Mouse (Mus musculus): ENCODE measurements around the gene Pygo2. TPM values are rescaled to one million over a fixed set of nuclear protein-coding genes. Genes with fewer than 3 reads are reported as not detected.
A peak's percentile ranks its signal among the peaks of the same experiment; 100 is the strongest.

Pygo2 gene
- total and polyA plus RNA-seq, 2 experiments from 2014 or later = 43.5 to 72.1 TPM

- WGBS = 26% methylated on average over 2 of the region's 2 CpGs
Observed at GRCm38 (mm10) chr3:89417131-89417530, 12.9 kb upstream of the Pygo2 start.

GRCm38 (mm10) chr3:89417840-89418169 is 12.2 kb upstream of the Pygo2 start:
- H3K9ac ChIP-seq = peak overlapping the region; percentile 40
- WGBS = 1% methylated on average over 20 of the region's 20 CpGs
- DNase-seq = no peak

More at GRCm38 (mm10) chr3:89417131-89417530, 12.9 kb upstream of the Pygo2 start:
- no peaks in the 10 kb centered on the region for H3K9me3 ChIP-seq (ENCODE audit: low read length)
- peak overlapping the region; percentile 83 for H3K4me2 ChIP-seq (ENCODE audit: low read depth)
- no peaks in the 10 kb centered on the region for H3K27me3 ChIP-seq (ENCODE audit: insufficient read depth, low read length)
- ATAC-seq (no peak), DNase-seq (no peak)
- H3K27ac ChIP-seq (ENCODE audit: low read depth, low read length) = no peak overlapping the region
- H3K36me3 ChIP-seq (ENCODE audit: insufficient read depth) = peaks cover 4% of the 10 kb centered on the region; the same call in 1 of the 2 replicates
- H3K9ac ChIP-seq = peak overlapping the region; percentile 40; the same call in 1 of the 2 replicates
- no peak for TF ChIP-seq CTCF (IDR thresholded peaks at IDR 0.05; ENCODE audit: low read depth)
- peaks cover 16% of the 10 kb centered on the region for H3K4me1 ChIP-seq (ENCODE audit: insufficient read depth)
- peak overlapping the region; percentile 67 for H3K4me3 ChIP-seq (ENCODE audit: low read depth, low read length)

GRCm38 (mm10) chr3:89418170-89418860 is 11.7 kb upstream of the Pygo2 start, which contains the start of the genes Cks1b and Shc1:
TSS of gene Cks1b (minus strand) at chr3:89418383.
TSS of gene Shc1 (plus strand) at chr3:89418443.
- peak; percentile 98 for DNase-seq
- peak; percentile 94 for ATAC-seq

More at GRCm38 (mm10) chr3:89417840-89418169, 12.2 kb upstream of the Pygo2 start:
- Histone ChIP-seq H3K9me3 (ENCODE audit: low read length) (no peaks in the 10 kb centered on the region), H3K4me2 (ENCODE audit: low read depth) (peak overlapping the region; percentile 83), H3K4me3 (ENCODE audit: low read depth, low read length) (peak overlapping the region; percentile 67), H3K4me1 (ENCODE audit: insufficient read depth) (peaks cover 16% of the 10 kb centered on the region), H3K27ac (ENCODE audit: low read depth, low read length) (no peak overlapping the region), H3K27me3 (ENCODE audit: insufficient read depth, low read length) (no peaks in the 10 kb centered on the region), H3K36me3 (ENCODE audit: insufficient read depth) (peaks cover 4% of the 10 kb centered on the region; the same call in 1 of the 2 replicates)
- TF ChIP-seq CTCF (IDR thresholded peaks at IDR 0.05; ENCODE audit: low read depth) = no peak
- ATAC-seq = peak; percentile 56

GRCm38 (mm10) chr3:89418861-89419250 is 11.2 kb upstream of the Pygo2 start:
- Histone ChIP-seq H3K9me3 (ENCODE audit: low read length) (no peaks in the 10 kb centered on the region), H3K4me1 (ENCODE audit: insufficient read depth) (peaks cover 16% of the 10 kb centered on the region), H3K9ac (peak overlapping the region; percentile 46), H3K4me2 (ENCODE audit: low read depth) (peak overlapping the region; percentile 83), H3K27me3 (ENCODE audit: insufficient read depth, low read length) (no peaks in the 10 kb centered on the region), H3K36me3 (ENCODE audit: insufficient read depth) (peaks cover 4% of the 10 kb centered on the region; the same call in 1 of the 2 replicates), H3K4me3 (ENCODE audit: low read depth, low read length) (peak overlapping the region; percentile 67), H3K27ac (ENCODE audit: low read depth, low read length) (peak overlapping the region; percentile 80)
- WGBS = 2% methylated on average over 16 of the region's 16 CpGs
- ATAC-seq (no peak), DNase-seq (no peak)
- TF ChIP-seq CTCF (IDR thresholded peaks at IDR 0.05; ENCODE audit: low read depth) = no peak

More at GRCm38 (mm10) chr3:89418170-89418860, 11.7 kb upstream of the Pygo2 start, which contains the start of the genes Cks1b and Shc1:
- Histone ChIP-seq H3K27me3 (ENCODE audit: insufficient read depth, low read length) (no peaks in the 10 kb centered on the region), H3K4me2 (ENCODE audit: low read depth) (peak within 1 kb of the TSS; percentile 83), H3K9ac (peak within 1 kb of the TSS; percentile 46), H3K27ac (ENCODE audit: low read depth, low read length) (peak within 1 kb of the TSS; percentile 80), H3K36me3 (ENCODE audit: insufficient read depth) (peaks cover 4% of the 10 kb centered on the region; the same call in 1 of the 2 replicates), H3K9me3 (ENCODE audit: low read length) (no peaks in the 10 kb centered on the region), H3K4me3 (ENCODE audit: low read depth, low read length) (peak within 1 kb of the TSS; percentile 67), H3K4me1 (ENCODE audit: insufficient read depth) (peaks cover 16% of the 10 kb centered on the region)
- 1% methylated on average over 36 of the region's 39 CpGs for WGBS
- no peak for TF ChIP-seq CTCF (IDR thresholded peaks at IDR 0.05; ENCODE audit: low read depth)

GRCm38 (mm10) chr3:89419571-89419970 is 10.4 kb upstream of the Pygo2 start:
- Histone ChIP-seq H3K4me2 (ENCODE audit: low read depth) (peak overlapping the region; percentile 83), H3K27me3 (ENCODE audit: insufficient read depth, low read length) (no peaks in the 10 kb centered on the region), H3K4me1 (ENCODE audit: insufficient read depth) (peaks cover 16% of the 10 kb centered on the region), H3K27ac (ENCODE audit: low read depth, low read length) (peak overlapping the region; percentile 80; the same call in 1 of the 2 replicates), H3K4me3 (ENCODE audit: low read depth, low read length) (peak overlapping the region; percentile 67), H3K36me3 (ENCODE audit: insufficient read depth) (peaks cover 5% of the 10 kb centered on the region; the same call in 1 of the 2 replicates), H3K9ac (peak overlapping the region; percentile 46), H3K9me3 (ENCODE audit: low read length) (no peaks in the 10 kb centered on the region)
- ATAC-seq = no peak
- DNase-seq = no peak
- no peak for TF ChIP-seq CTCF (IDR thresholded peaks at IDR 0.05; ENCODE audit: low read depth)
- 3% methylated on average over 9 of the region's 9 CpGs for WGBS

- H3K27ac ChIP-seq (ENCODE audit: low read depth, low read length) = no peak overlapping the region
- no peak for DNase-seq
Observed at GRCm38 (mm10) chr3:89419981-89420380, 10.0 kb upstream of the Pygo2 start.

GRCm38 (mm10) chr3:89420421-89420820 is 9.6 kb upstream of the Pygo2 start:
- 65% methylated on average over 2 of the region's 2 CpGs for WGBS
- Histone ChIP-seq H3K27ac (ENCODE audit: low read depth, low read length) (no peak overlapping the region), H3K4me2 (ENCODE audit: low read depth) (no peak overlapping the region), H3K27me3 (ENCODE audit: insufficient read depth, low read length) (no peaks in the 10 kb centered on the region), H3K9ac (no peak overlapping the region), H3K4me3 (ENCODE audit: low read depth, low read length) (no peak overlapping the region), H3K4me1 (ENCODE audit: insufficient read depth) (peaks cover 16% of the 10 kb centered on the region), H3K36me3 (ENCODE audit: insufficient read depth) (0 out of 2 replicates have a peak, but pooled peaks cover 2% of the 10 kb centered on the region), H3K9me3 (ENCODE audit: low read length) (no peaks in the 10 kb centered on the region)
- DNase-seq (no peak), ATAC-seq (no peak)
- no peak for TF ChIP-seq CTCF (IDR thresholded peaks at IDR 0.05; ENCODE audit: low read depth)

More at GRCm38 (mm10) chr3:89419981-89420380, 10.0 kb upstream of the Pygo2 start:
- H3K36me3 ChIP-seq (ENCODE audit: insufficient read depth) = 0 out of 2 replicates have a peak, but pooled peaks cover 2% of the 10 kb centered on the region
- peak overlapping the region; percentile 83 for H3K4me2 ChIP-seq (ENCODE audit: low read depth)
- no peak for ATAC-seq
- WGBS = 41% methylated on average over 3 of the region's 3 CpGs
- peak overlapping the region; percentile 67; the same call in 1 of the 2 replicates for H3K4me3 ChIP-seq (ENCODE audit: low read depth, low read length)
- 0 out of 2 replicates have a peak overlapping the region, but pooled peaks have one; percentile 46 for H3K9ac ChIP-seq
- no peaks in the 10 kb centered on the region for H3K9me3 ChIP-seq (ENCODE audit: low read length)
- no peak for TF ChIP-seq CTCF (IDR thresholded peaks at IDR 0.05; ENCODE audit: low read depth)
- no peaks in the 10 kb centered on the region for H3K27me3 ChIP-seq (ENCODE audit: insufficient read depth, low read length)
- H3K4me1 ChIP-seq (ENCODE audit: insufficient read depth) = peaks cover 16% of the 10 kb centered on the region

All from forebrain, postnatal 0 days (tissue).